Mouse (Mus musculus) cerebellum, postnatal 25 days (tissue): ENCODE data around the gene Serpina3k.
"Not testable (repeated sequence)": the region's sequence is repeated elsewhere in the genome, so short reads cannot be mapped to it uniquely, and the experiment has no call there.

ENCODE experiments used
- DNase-seq, 2 experiments: peaks; one replicate each; pipeline ENCODE4 v3.0.0; 2021; ENCODE audit warnings: mixed read lengths in 2 of 2

The Serpina3k gene

DNA sequence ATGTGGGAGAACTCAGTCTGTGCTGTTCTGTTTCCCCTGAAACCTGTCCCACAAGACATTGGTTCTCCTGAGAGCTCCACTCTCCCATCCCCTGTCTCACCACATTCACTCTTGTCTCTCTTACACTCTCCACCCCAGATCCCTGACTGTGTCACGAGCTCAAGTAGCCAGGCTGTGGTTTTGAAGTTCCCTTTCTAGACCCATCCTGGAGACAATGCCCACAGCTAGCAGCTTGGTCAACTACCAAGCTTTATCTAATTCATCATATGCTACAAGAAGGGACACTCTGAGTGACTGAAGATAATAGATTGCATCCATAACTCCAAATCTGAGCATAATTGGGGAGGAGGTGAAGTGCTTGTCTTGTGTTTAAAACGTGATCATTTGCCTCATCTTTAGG, 52.8 kb downstream of the Serpina3k start:
- DNase-seq, result not testable (repeated sequence)
